Mouse (Mus musculus) left cerebral cortex, adult 2 months (tissue): ENCODE results near the gene Yif1a. TPM values are rescaled to one million over a fixed set of nuclear protein-coding genes. Genes with fewer than 3 reads are reported as not detected.

Experiments used
- DNase-seq, 2 experiments: peaks; one replicate each; pipeline ENCODE4 v3.0.0; 2021 to 2022; ENCODE audit warnings: low spot score in 2 of 2, mixed read lengths in 1 of 2; ENCODE audit errors: extremely low spot score in 1 of 2
- H3K27ac ChIP-seq: fragments of 200-600 bp; 2 replicates; pipeline ENCODE4 v1.8.1; 2022
- H3K4me3 ChIP-seq: fragments of 200-600 bp; 2 replicates; pipeline ENCODE4 v1.8.1; 2022
- CTCF ChIP-seq: fragments of 200-600 bp; IDR thresholded peaks from 2 replicates; pipeline ENCODE4 v1.8.1; 2022; ENCODE audit warnings: antibody characterized with exemption, mild to moderate bottlenecking, moderate library complexity
- intact Hi-C: fragments of 180-260 bp; cut with DNase I; formaldehyde crosslinking; loops from one replicate; pipeline ENCODE4 v1.15.1; 2025
- total RNA-seq, 2 experiments: library from RNA; stranded (reverse); gene quantifications; 2 replicates each; pipeline ENCODE4 v1.2.3; 2021

Gene Yif1a
- total RNA-seq, 2 experiments from 2014 or later, result 23.4 to 25.7 TPM

GRCm38 (mm10) chr19:5051031-5051430 is 37.3 kb upstream of the Yif1a start:
- Histone ChIP-seq H3K4me3 (peak overlapping the region; percentile 54), H3K27ac (peak overlapping the region; percentile 94)
- no peak for DNase-seq
- TF ChIP-seq CTCF, result no peak
- intact Hi-C loops, result loop anchor here (2.0 kb wide), 1 partner anchor 34 kb away; the partner anchor contains the start of gene Tmem151a

- TF ChIP-seq CTCF, result no peak
- Histone ChIP-seq H3K4me3 (peak overlapping the region; percentile 54), H3K27ac (peak overlapping the region; percentile 94)
- no peak for DNase-seq
- intact Hi-C loops, result loop anchor here (2.0 kb wide), 1 partner anchor 33 kb away; the partner anchor contains the start of gene Tmem151a
These were observed 36.8 kb upstream of the Yif1a start for GRCm38 (mm10) chr19:5051515-5051914.

GRCm38 (mm10) chr19:5052166-5052822 is 36.0 kb upstream of the Yif1a start:
- Histone ChIP-seq H3K4me3 (peak overlapping the region; percentile 54), H3K27ac (peak overlapping the region; percentile 94)
- TF ChIP-seq CTCF, result no peak
- intact Hi-C loops, result no loop called here
- peak in 1 of 2 experiments; percentile 78 for DNase-seq

DNA sequence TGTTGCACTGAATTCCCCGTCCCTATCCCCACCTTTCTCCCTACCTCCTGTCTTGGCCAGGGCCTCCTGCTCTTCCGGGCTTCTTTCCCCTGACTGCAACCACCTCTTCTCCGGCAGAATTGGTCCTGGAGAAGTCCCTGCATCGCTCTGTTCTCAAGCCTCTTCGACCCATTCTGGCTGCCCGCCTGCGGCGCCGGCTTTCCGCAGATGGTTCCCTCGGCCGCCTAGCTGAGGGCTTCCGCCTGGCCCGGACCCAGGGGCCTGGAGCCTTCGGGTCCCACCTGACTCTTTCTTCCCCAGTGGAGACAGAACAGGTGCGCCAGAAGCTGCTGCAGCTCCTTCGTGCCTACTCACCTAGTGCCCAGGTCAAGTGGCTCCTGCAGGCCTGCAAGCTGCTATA is 35.5 kb upstream of the Yif1a start:
- DNase-seq, result no peak
- Histone ChIP-seq H3K27ac (peak overlapping the region; percentile 94), H3K4me3 (peak overlapping the region; percentile 54)

GRCm38 (mm10) chr19:5053909-5054308 is 34.4 kb upstream of the Yif1a start:
- H3K4me3 ChIP-seq, result peak overlapping the region; percentile 54; the same call in 1 of the 2 replicates
- H3K27ac ChIP-seq, result peak overlapping the region; percentile 94; the same call in 1 of the 2 replicates
- TF ChIP-seq CTCF, result peak; percentile 80
- intact Hi-C loops, result no loop called here
- peak in 1 of 2 experiments; percentile 67 for DNase-seq

More for the DNA sequence above, 35.5 kb upstream of the Yif1a start:
- TF ChIP-seq CTCF, result no peak
- intact Hi-C loops, result no loop called here

GRCm38 (mm10) chr19:5056251-5056650 is 32.1 kb upstream of the Yif1a start:
- no peak overlapping the region for H3K27ac ChIP-seq
- DNase-seq, result no peak
- intact Hi-C loops, result loop anchor here (2.0 kb wide), 1 partner anchor 17 kb away; no protein-coding TSS in a partner anchor

GRCm38 (mm10) chr19:5057876-5058775 is 30.2 kb upstream of the Yif1a start:
- TF ChIP-seq CTCF, result no peak
- no peak for DNase-seq
- H3K4me3 ChIP-seq, result no peak overlapping the region
- intact Hi-C loops, result loop anchor here (2.0 kb wide), 1 partner anchor 15 kb away; no protein-coding TSS in a partner anchor
- H3K27ac ChIP-seq, result peak overlapping the region; percentile 8; the same call in 1 of the 2 replicates

More at GRCm38 (mm10) chr19:5056251-5056650, 32.1 kb upstream of the Yif1a start:
- no peak overlapping the region for H3K4me3 ChIP-seq
- TF ChIP-seq CTCF, result peak; percentile 80

GRCm38 (mm10) chr19:5058801-5059771 is 29.3 kb upstream of the Yif1a start:
- Histone ChIP-seq H3K27ac (peak overlapping the region; percentile 8), H3K4me3 (no peak overlapping the region)
- DNase-seq, result no peak
- TF ChIP-seq CTCF, result no peak
- intact Hi-C loops, result no loop called here

GRCm38 (mm10) chr19:5060365-5061330 is 27.7 kb upstream of the Yif1a start:
- intact Hi-C loops, result no loop called here
- no peak for TF ChIP-seq CTCF
- H3K4me3 ChIP-seq, result no peak overlapping the region
- no peak overlapping the region for H3K27ac ChIP-seq
- DNase-seq, result no peak

GRCm38 (mm10) chr19:5062041-5062440 is 26.3 kb upstream of the Yif1a start:
- intact Hi-C loops, result no loop called here
- no peak overlapping the region for H3K4me3 ChIP-seq
- no peak overlapping the region for H3K27ac ChIP-seq
- no peak for DNase-seq
- no peak for TF ChIP-seq CTCF
